Mouse (Mus musculus): ENCODE data around the gene Snapc4. TPM values are rescaled to one million over a fixed set of nuclear protein-coding genes. Genes with fewer than 3 reads are reported as not detected.
A peak's percentile ranks its signal among the peaks of the same experiment; 100 is the strongest.

Gene Snapc4
- polyA plus RNA-seq, 1 experiment, result 11.7 TPM

DNA sequence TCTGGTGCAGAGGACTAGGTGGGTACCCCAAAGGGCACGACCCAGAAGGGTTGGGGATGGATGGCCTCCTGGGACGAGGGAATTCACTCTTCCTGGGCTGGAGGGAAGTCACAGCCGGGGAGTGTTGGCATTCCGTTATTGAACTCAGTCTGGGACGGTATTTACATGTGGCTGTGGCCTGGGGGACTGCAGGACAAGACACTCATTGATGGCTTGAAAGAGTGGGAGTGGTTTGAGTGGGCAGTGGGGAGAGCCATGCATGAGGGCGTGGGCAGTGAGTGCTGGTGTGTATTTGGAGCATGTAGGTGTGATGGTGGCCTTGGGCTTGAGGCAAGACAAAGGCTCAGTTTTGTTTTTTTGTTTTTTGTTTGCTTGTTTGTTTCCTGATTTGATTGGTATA, 49.8 kb downstream of the Snapc4 start:
- no peak overlapping the region for H3K4me3 ChIP-seq (ENCODE audit: insufficient read depth, poor library complexity, severe bottlenecking)
- TF ChIP-seq USF1 (IDR thresholded peaks at IDR 0.05; ENCODE audit: low read depth), result no peak
- no peak for TF ChIP-seq CTCF (IDR thresholded peaks at IDR 0.05; ENCODE audit: control insufficient read depth, insufficient read depth, insufficient read length)
- TF ChIP-seq MYOG (IDR thresholded peaks at IDR 0.05; ENCODE audit: control insufficient read depth, extremely low read depth, insufficient read length), result no peak
- TF ChIP-seq MYOD1 (IDR thresholded peaks at IDR 0.05; ENCODE audit: control insufficient read depth, insufficient read length, low read depth), result no peak
- no peak for TF ChIP-seq CEBPB (IDR thresholded peaks at IDR 0.05; ENCODE audit: low read depth)
- peaks cover 28% of the 10 kb centered on the region for H3K36me3 ChIP-seq (ENCODE audit: control insufficient read depth, insufficient read depth)
- no peak overlapping the region for H3ac ChIP-seq (ENCODE audit: control insufficient read depth, insufficient read length, low read depth)
- no peaks in the 10 kb centered on the region for H3K79me2 ChIP-seq (ENCODE audit: control insufficient read depth, insufficient read depth)
- H3K79me3 ChIP-seq (ENCODE audit: low read depth), result no peaks in the 10 kb centered on the region
- H3K27me3 ChIP-seq (ENCODE audit: control insufficient read depth, insufficient read depth, insufficient read length), result no peaks in the 10 kb centered on the region

DNA sequence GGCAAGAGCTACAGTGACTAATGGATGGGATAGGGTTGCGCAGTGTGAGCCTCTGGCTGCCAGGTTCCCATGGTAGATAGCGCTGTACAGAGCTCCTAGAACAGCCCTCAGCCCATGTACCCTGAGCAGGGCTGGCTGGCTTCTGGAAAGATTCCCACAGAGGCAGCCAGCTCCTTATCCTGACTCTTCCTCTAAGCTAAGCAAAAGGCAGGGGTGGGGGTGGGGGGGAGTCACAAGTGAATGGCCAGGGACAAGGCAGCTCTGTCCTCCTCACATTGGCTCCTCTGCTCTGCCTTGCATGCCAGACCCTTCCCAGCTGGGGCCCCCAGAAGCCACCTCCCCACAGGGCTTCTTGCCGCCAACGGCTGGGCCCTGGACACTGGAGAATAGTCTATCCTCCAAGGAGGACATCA, 50.4 kb downstream of the Snapc4 start:
- Histone ChIP-seq H3K79me2 (ENCODE audit: control insufficient read depth, insufficient read depth) (no peaks in the 10 kb centered on the region), H3K36me3 (ENCODE audit: control insufficient read depth, insufficient read depth) (peaks cover 32% of the 10 kb centered on the region), H3K27me3 (ENCODE audit: control insufficient read depth, insufficient read depth, insufficient read length) (no peaks in the 10 kb centered on the region), H3K4me3 (ENCODE audit: insufficient read depth, poor library complexity, severe bottlenecking) (peak overlapping the region; percentile 2), H3ac (ENCODE audit: control insufficient read depth, insufficient read length, low read depth) (no peak overlapping the region), H3K79me3 (ENCODE audit: low read depth) (no peaks in the 10 kb centered on the region)
- TF ChIP-seq CEBPB (IDR thresholded peaks at IDR 0.05; ENCODE audit: low read depth) (no peak), CTCF (IDR thresholded peaks at IDR 0.05; ENCODE audit: control insufficient read depth, insufficient read depth, insufficient read length) (no peak), MYOD1 (IDR thresholded peaks at IDR 0.05; ENCODE audit: control insufficient read depth, insufficient read length, low read depth) (no peak), FOSL1 (IDR thresholded peaks at IDR 0.05; ENCODE audit: insufficient read depth, low read length, poor library complexity, severe bottlenecking) (no peak), MAX (IDR thresholded peaks at IDR 0.05) (no peak), MYOG (IDR thresholded peaks at IDR 0.05; ENCODE audit: control insufficient read depth, extremely low read depth, insufficient read length) (no peak), USF1 (IDR thresholded peaks at IDR 0.05; ENCODE audit: low read depth) (no peak)

DNA sequence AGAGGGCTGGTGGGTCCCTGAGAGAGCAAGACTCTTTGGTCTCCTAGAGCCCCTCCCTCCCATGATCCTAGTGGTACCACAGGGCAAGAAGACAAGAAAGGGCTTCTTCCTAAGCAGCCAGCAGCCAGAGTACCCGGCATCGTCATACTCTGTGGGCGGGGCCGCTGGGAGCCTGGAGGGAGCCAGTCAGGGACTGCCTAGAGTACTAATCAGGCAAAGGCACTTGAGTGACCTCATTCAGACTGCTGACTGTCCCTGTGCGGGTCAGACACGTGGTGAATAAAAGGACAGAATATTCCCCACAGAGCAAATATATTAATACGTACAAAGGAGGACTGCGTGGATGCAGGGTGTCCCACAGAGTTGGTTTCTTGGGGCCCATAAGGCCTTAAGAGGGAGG, 51.1 kb downstream of the Snapc4 start:
- Histone ChIP-seq H3K4me3 (ENCODE audit: insufficient read depth, poor library complexity, severe bottlenecking) (no peak overlapping the region), H3K79me3 (ENCODE audit: low read depth) (no peaks in the 10 kb centered on the region), H3K79me2 (ENCODE audit: control insufficient read depth, insufficient read depth) (no peaks in the 10 kb centered on the region), H3K27me3 (ENCODE audit: control insufficient read depth, insufficient read depth, insufficient read length) (no peaks in the 10 kb centered on the region), H3ac (ENCODE audit: control insufficient read depth, insufficient read length, low read depth) (no peak overlapping the region), H3K36me3 (ENCODE audit: control insufficient read depth, insufficient read depth) (peaks cover 39% of the 10 kb centered on the region)
- TF ChIP-seq MAX (IDR thresholded peaks at IDR 0.05) (peak; percentile 29), CEBPB (IDR thresholded peaks at IDR 0.05; ENCODE audit: low read depth) (no peak), CTCF (IDR thresholded peaks at IDR 0.05; ENCODE audit: control insufficient read depth, insufficient read depth, insufficient read length) (no peak), USF1 (IDR thresholded peaks at IDR 0.05; ENCODE audit: low read depth) (no peak), MYOD1 (IDR thresholded peaks at IDR 0.05; ENCODE audit: control insufficient read depth, insufficient read length, low read depth) (no peak), MYOG (IDR thresholded peaks at IDR 0.05; ENCODE audit: control insufficient read depth, extremely low read depth, insufficient read length) (no peak), FOSL1 (IDR thresholded peaks at IDR 0.05; ENCODE audit: insufficient read depth, low read length, poor library complexity, severe bottlenecking) (no peak)

DNA sequence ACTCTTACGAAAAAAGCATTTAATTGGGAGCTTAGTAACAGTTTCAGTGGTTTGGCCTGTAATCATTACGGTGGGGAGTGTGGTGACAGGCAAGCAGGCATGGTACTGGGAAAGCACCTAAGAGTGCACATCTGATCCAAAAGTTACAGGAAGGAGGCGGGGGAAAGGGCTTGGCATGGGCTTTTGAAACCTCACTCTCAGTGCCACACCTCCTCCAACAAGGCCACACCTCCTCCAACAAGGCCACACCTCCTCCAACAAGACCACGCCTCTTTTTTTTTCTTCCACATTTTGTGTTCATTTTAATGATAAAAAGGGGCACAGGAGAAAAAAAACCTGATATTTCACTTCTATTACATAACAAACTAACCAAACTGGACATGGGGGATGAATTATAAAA, 52.6 kb downstream of the Snapc4 start:
- Histone ChIP-seq H3K4me3 (ENCODE audit: insufficient read depth, poor library complexity, severe bottlenecking) (no peak overlapping the region), H3K79me2 (ENCODE audit: control insufficient read depth, insufficient read depth) (no peaks in the 10 kb centered on the region), H3K36me3 (ENCODE audit: control insufficient read depth, insufficient read depth) (peaks cover 46% of the 10 kb centered on the region), H3K27me3 (ENCODE audit: control insufficient read depth, insufficient read depth, insufficient read length) (no peaks in the 10 kb centered on the region), H3ac (ENCODE audit: control insufficient read depth, insufficient read length, low read depth) (no peak overlapping the region), H3K79me3 (ENCODE audit: low read depth) (no peaks in the 10 kb centered on the region)
- no peak for TF ChIP-seq CTCF (IDR thresholded peaks at IDR 0.05; ENCODE audit: control insufficient read depth, insufficient read depth, insufficient read length)
- TF ChIP-seq MAX (IDR thresholded peaks at IDR 0.05), result no peak
- no peak for TF ChIP-seq MYOG (IDR thresholded peaks at IDR 0.05; ENCODE audit: control insufficient read depth, extremely low read depth, insufficient read length)
- no peak for TF ChIP-seq MYOD1 (IDR thresholded peaks at IDR 0.05; ENCODE audit: control insufficient read depth, insufficient read length, low read depth)

DNA sequence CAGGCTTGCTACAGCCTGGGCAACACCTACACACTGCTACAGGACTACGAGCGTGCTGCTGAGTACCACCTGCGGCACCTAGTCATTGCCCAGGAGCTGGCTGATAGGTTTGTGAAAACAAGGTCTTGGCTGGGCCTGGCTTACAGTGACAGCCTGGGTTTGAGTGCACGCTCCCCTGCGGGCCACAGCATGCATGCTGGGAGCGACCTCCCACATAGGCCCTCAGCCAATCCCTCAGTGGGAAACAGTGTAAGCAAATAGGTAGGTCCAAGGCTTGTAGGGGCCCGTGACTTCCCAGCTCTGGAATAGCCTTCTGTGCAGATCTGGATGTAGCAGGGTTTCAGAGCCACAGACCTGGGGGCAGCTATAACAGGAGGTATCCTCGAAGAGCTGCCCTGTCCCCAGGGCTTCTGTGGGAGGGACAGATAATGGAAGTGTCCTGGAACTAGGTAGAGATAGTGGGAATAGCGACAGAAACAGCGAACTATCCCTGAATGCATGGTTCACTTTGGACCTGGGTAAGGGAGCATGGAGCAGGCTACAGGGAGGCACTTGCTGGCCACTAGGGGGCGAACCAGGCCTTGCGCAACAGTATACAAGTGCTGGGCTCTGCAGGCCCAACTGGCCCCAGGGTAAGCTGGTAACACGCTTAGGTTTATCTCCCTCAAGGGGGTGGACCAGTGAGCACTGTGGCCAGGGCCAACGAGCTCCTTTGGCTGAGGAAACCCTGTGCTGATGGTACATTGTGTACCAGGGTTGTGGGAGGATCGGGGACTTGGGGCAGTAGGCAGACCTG, 54.9 kb downstream of the Snapc4 start:
- no peak for TF ChIP-seq MAX (IDR thresholded peaks at IDR 0.05)
- peak; percentile 97 for TF ChIP-seq CEBPB (IDR thresholded peaks at IDR 0.05; ENCODE audit: low read depth)
- TF ChIP-seq USF1 (IDR thresholded peaks at IDR 0.05; ENCODE audit: low read depth), result no peak
- TF ChIP-seq FOSL1 (IDR thresholded peaks at IDR 0.05; ENCODE audit: insufficient read depth, low read length, poor library complexity, severe bottlenecking), result no peak
- TF ChIP-seq MYOD1 (IDR thresholded peaks at IDR 0.05; ENCODE audit: control insufficient read depth, insufficient read length, low read depth), result no peak
- no peak for TF ChIP-seq MYOG (IDR thresholded peaks at IDR 0.05; ENCODE audit: control insufficient read depth, extremely low read depth, insufficient read length)
- TF ChIP-seq CTCF (IDR thresholded peaks at IDR 0.05; ENCODE audit: control insufficient read depth, insufficient read depth, insufficient read length), result peak; percentile 92
- Histone ChIP-seq H3K4me3 (ENCODE audit: insufficient read depth, poor library complexity, severe bottlenecking) (no peak overlapping the region), H3K36me3 (ENCODE audit: control insufficient read depth, insufficient read depth) (peaks cover 46% of the 10 kb centered on the region)

More for the DNA sequence above, 54.9 kb downstream of the Snapc4 start:
- Histone ChIP-seq H3K27me3 (ENCODE audit: control insufficient read depth, insufficient read depth, insufficient read length) (no peaks in the 10 kb centered on the region), H3ac (ENCODE audit: control insufficient read depth, insufficient read length, low read depth) (no peak overlapping the region), H3K79me3 (ENCODE audit: low read depth) (no peaks in the 10 kb centered on the region), H3K79me2 (ENCODE audit: control insufficient read depth, insufficient read depth) (peaks cover 8% of the 10 kb centered on the region)

Measured in C2C12 (cell line).